Mouse (Mus musculus) intestine, embryonic 16.5 days (tissue): ENCODE measurements around the gene Guca2a. TPM values are rescaled to one million over a fixed set of nuclear protein-coding genes. Genes with fewer than 3 reads are reported as not detected.

ENCODE experiments used
- ATAC-seq: fragments of 200-750 bp; cut with Nextera tagmentation; 2 replicates; pipeline ENCODE4 v1.8.0; 2017; ENCODE audit warnings: moderate TSS enrichment, moderate library complexity
- H3K27ac ChIP-seq: fragments of 300-500 bp; sonication (generic); 2 replicates; pipeline ENCODE4 v1.5.1; 2014; ENCODE audit warnings: mild to moderate bottlenecking, low read length
- H3K27me3 ChIP-seq: fragments of 300-500 bp; sonication (generic); replicated peaks from 2 replicates; pipeline ENCODE4 v1.6.1; 2014; ENCODE audit warnings: low read length, control low read depth, mixed read lengths; ENCODE audit not compliant: control insufficient read depth, insufficient read depth
- H3K36me3 ChIP-seq: fragments of 300-500 bp; sonication (generic); 2 replicates; pipeline ENCODE4 v1.6.1; 2014; ENCODE audit warnings: low read length, control low read depth; ENCODE audit not compliant: control insufficient read depth, insufficient read depth
- H3K4me1 ChIP-seq: fragments of 300-500 bp; sonication (generic); 2 replicates; pipeline ENCODE4 v1.6.1; 2014; ENCODE audit warnings: low read length, control low read depth, mixed read lengths; ENCODE audit not compliant: control insufficient read depth, insufficient read depth
- H3K4me2 ChIP-seq: fragments of 300-500 bp; sonication (generic); 2 replicates; pipeline ENCODE4 v1.6.1; 2014; ENCODE audit warnings: low read depth, low read length, control low read depth
- H3K4me3 ChIP-seq: fragments of 300-500 bp; sonication (generic); 2 replicates; pipeline ENCODE4 v1.5.1; 2014; ENCODE audit warnings: mild to moderate bottlenecking, low read length
- H3K9ac ChIP-seq: fragments of 300-500 bp; sonication (generic); 2 replicates; pipeline ENCODE4 v1.6.1; 2014; ENCODE audit warnings: low read depth, low read length
- H3K9me3 ChIP-seq: fragments of 300-500 bp; sonication (generic); 2 replicates; pipeline ENCODE4 v1.6.1; 2016; ENCODE audit warnings: low read length, control low read depth; ENCODE audit not compliant: control insufficient read depth
- WGBS: fragments of 180-500 bp; shearing (Covaris S2); extraction: QIAGEN DNeasy Blood & Tissue Kit; methylation state at CpG from one replicate; pipeline ENCODE4 v1.1.7; 2014; 5-methylcytosine and 5-hydroxymethylcytosine counted together
- polyA plus RNA-seq: library from polyadenylated mRNA; unstranded; fragments of >200 nt; fragmentation: Nextera tagmentation; extraction: Ambion mirVana; gene quantifications from 2 replicates; pipeline ENCODE4 v1.2.1, GENCODE M21; 2015

Guca2a gene
- polyA plus RNA-seq, 1 experiment from 2014 or later: 362 TPM

DNA sequence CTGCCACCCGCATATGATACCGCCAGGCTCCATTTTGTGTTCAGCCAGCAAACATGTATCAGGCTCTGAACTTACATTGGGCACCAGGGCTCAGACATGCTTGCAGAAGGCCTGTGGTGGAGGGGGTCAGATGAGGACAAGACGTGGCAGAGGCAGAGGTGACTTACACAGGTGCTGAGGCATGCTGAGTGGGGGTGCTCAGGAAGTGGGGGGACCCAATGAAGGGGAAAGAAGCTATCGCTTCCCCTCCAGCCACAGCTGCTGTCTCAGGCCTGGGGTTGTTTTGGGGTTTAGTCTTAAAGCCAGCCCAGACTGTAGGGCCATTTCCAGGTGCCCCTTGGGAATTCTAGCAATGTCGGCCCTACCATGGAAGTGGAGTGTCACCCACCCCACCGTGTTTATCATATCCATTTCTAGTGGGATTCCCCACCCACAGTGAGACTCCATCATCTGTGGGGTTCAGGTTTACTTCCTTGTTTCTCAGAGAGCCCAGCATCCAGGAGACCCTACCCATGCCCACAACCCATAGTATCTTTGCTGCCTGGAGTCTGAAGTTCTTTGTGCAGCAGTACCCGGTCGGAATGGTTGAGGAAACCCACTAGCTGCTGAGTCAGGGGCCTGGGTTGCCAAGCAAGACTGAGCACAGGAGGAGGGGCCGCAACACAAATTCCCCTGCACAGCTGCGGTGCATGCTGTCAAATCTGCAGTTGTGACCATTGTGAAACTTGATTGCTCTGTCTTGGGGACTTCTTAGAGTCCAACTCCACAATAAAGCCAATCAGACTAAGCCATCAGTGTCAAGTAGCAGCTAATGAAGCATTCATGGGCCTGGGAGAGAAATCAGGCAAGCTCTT, 32.1 kb downstream of the Guca2a start:
- Histone ChIP-seq H3K9me3 (no peaks in the 10 kb centered on the region), H3K4me1 (no peaks in the 10 kb centered on the region), H3K9ac (no peak overlapping the region), H3K36me3 (no peaks in the 10 kb centered on the region), H3K4me2 (no peak overlapping the region), H3K27ac (no peak overlapping the region), H3K4me3 (no peak overlapping the region), H3K27me3 (no peaks in the 10 kb centered on the region)
- 76% methylated on average over 10 of the region's 10 CpGs for WGBS
- no peak for ATAC-seq

- H3K36me3 ChIP-seq: no peaks in the 10 kb centered on the region
- H3K9me3 ChIP-seq: no peaks in the 10 kb centered on the region
- WGBS: 53% methylated on average over 7 of the region's 7 CpGs
- no peaks in the 10 kb centered on the region for H3K4me1 ChIP-seq
- H3K9ac ChIP-seq: no peak overlapping the region
- H3K27ac ChIP-seq: no peak overlapping the region
- no peaks in the 10 kb centered on the region for H3K27me3 ChIP-seq
- H3K4me2 ChIP-seq: no peak overlapping the region
- H3K4me3 ChIP-seq: no peak overlapping the region
- no peak for ATAC-seq
Measured at GRCm38 (mm10) chr4:119670210-119670555, 32.7 kb downstream of the Guca2a start.

- ATAC-seq: no peak
- no peaks in the 10 kb centered on the region for H3K27me3 ChIP-seq
- H3K4me2 ChIP-seq: no peak overlapping the region
- no peak overlapping the region for H3K27ac ChIP-seq
- H3K4me3 ChIP-seq: no peak overlapping the region
- H3K9me3 ChIP-seq: no peaks in the 10 kb centered on the region
- H3K4me1 ChIP-seq: no peaks in the 10 kb centered on the region
- H3K36me3 ChIP-seq: no peaks in the 10 kb centered on the region
- no peak overlapping the region for H3K9ac ChIP-seq
- 87% methylated on average over 6 of the region's 6 CpGs for WGBS
Measured at GRCm38 (mm10) chr4:119670736-119671135, 33.2 kb downstream of the Guca2a start.

- no peak overlapping the region for H3K4me3 ChIP-seq
- 91% methylated on average over 9 of the region's 9 CpGs for WGBS
- H3K4me2 ChIP-seq: no peak overlapping the region
- H3K27me3 ChIP-seq: no peaks in the 10 kb centered on the region
- H3K36me3 ChIP-seq: no peaks in the 10 kb centered on the region
- H3K9ac ChIP-seq: no peak overlapping the region
- no peaks in the 10 kb centered on the region for H3K9me3 ChIP-seq
- ATAC-seq: no peak
- no peak overlapping the region for H3K27ac ChIP-seq
- H3K4me1 ChIP-seq: no peaks in the 10 kb centered on the region
Measured at GRCm38 (mm10) chr4:119671164-119671563, 33.7 kb downstream of the Guca2a start.

DNA sequence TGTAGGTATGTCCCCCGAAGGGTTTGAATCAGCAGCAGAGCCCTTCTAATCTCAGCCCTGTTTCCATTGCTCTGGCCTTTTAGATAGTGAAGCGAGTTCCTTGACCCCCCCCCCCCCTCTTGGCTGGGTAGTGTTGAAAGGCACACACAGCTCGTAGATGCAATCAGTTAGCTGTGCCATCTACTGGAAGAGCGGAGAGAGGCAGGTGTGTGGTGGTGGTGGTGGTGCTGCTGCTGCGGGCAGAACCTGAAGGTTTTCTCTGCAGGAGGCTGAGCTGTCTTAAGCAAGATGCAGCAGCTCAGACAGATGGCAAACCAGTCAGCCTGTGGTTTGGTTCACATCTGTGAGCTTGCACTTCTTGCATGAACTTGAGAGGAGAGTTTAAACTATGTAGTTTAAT, 35.2 kb downstream of the Guca2a start:
- WGBS: 40% methylated on average over 5 of the region's 5 CpGs
- Histone ChIP-seq H3K4me3 (no peak overlapping the region), H3K27me3 (no peaks in the 10 kb centered on the region), H3K9me3 (no peaks in the 10 kb centered on the region), H3K4me1 (no peaks in the 10 kb centered on the region), H3K27ac (no peak overlapping the region), H3K9ac (no peak overlapping the region), H3K36me3 (no peaks in the 10 kb centered on the region), H3K4me2 (no peak overlapping the region)
- 0 out of 2 replicates have a peak, but pooled peaks have one; percentile 38 for ATAC-seq

DNA sequence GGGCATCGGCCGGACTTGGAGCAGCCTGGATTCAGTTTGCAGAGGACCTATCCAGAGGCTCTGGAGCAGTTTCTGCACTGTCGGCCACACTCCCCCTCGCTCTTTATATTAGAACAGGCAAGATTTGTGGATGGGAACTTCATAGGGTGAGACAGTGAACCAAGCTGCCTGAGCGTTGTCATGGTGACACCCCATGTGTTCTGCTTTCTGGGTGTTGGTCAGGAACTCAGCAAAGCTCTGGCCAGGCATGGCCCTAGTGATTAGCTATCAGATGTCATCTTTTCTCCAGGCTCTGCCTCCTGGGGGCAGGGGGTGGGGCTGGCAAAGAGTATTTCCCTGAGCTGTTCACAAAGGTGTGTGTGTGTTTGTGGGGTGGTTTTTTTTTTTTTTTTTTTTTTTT, 45.1 kb downstream of the Guca2a start:
- WGBS: 43% methylated on average over 5 of the region's 5 CpGs
- Histone ChIP-seq H3K4me2 (no peak overlapping the region), H3K9me3 (no peaks in the 10 kb centered on the region), H3K27me3 (no peaks in the 10 kb centered on the region), H3K9ac (no peak overlapping the region), H3K4me3 (no peak overlapping the region), H3K27ac (no peak overlapping the region), H3K36me3 (no peaks in the 10 kb centered on the region), H3K4me1 (no peaks in the 10 kb centered on the region)
- ATAC-seq: no peak

DNA sequence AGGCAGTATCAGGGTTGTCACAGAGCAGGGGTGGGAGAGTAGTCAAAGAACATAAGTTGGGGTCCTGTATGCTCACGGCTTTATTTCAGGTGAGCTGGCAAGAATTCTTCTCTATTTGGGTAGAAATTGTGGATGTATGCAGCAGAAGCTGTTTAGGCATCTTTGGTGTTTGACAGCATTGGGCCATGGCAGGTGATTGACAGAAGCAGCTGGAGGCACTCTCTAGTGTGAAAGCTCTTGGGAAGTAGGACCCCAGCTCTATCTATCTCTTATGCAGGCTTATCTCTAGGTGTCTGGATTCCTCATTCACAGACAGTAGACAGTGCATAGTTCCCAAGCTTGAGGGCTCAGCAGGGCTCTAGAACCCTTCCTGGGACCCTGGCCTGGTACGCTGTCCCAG, 48.2 kb downstream of the Guca2a start:
- no peaks in the 10 kb centered on the region for H3K9me3 ChIP-seq
- H3K4me2 ChIP-seq: no peak overlapping the region
- no peaks in the 10 kb centered on the region for H3K27me3 ChIP-seq
- H3K27ac ChIP-seq: no peak overlapping the region
- ATAC-seq: no peak
- H3K36me3 ChIP-seq: no peaks in the 10 kb centered on the region
- H3K9ac ChIP-seq: no peak overlapping the region
- H3K4me3 ChIP-seq: no peak overlapping the region
- no peaks in the 10 kb centered on the region for H3K4me1 ChIP-seq
- 93% methylated on average over 2 of the region's 2 CpGs for WGBS

Other genes starting within 250 kb of the Guca2a start
- 2.7 and 2.8 TPM in 2 replicates for gene Ccdc30, start 222.2 kb upstream of the Guca2a start, polyA plus RNA-seq
- 51.4 and 52.3 TPM in 2 replicates for gene Ppcs, start 215.3 kb upstream of the Guca2a start, polyA plus RNA-seq
- 0.99 and 1.2 TPM in 2 replicates for gene Zmynd12, start 214.9 kb upstream of the Guca2a start, polyA plus RNA-seq
- gene Rimkla, start 145.1 kb upstream of the Guca2a start, polyA plus RNA-seq: 0.62 and 0.73 TPM in 2 replicates
- 16.4 and 18.3 TPM in 2 replicates for gene Foxj3, start 100.7 kb upstream of the Guca2a start, polyA plus RNA-seq
- 3.5 and 4.3 TPM in 2 replicates for gene Frg2f1, start 98.2 kb upstream of the Guca2a start, polyA plus RNA-seq
- gene Guca2b, start 21.2 kb downstream of the Guca2a start, polyA plus RNA-seq: 93.8 and 157 TPM in 2 replicates
- 4.0 and 4.4 TPM in 2 replicates for gene Hivep3, start 96.1 kb downstream of the Guca2a start, polyA plus RNA-seq